Mouse (Mus musculus): Measurements from ENCODE around the gene Rsu1.

- TF ChIP-seq CTCF (conservative IDR thresholded peaks at IDR 0.05; ENCODE audit: low read length) (no peak), POU5F1 (IDR thresholded peaks at IDR 0.05; ENCODE audit: borderline replicate concordance, low read length) (no peak), NANOG (IDR thresholded peaks at IDR 0.05; ENCODE audit: borderline replicate concordance, low read length) (no peak)
Observed at GRCm38 (mm10) chr2:13145245-13145644, 126.0 kb downstream of the Rsu1 start.

Measured in E14TG2a.4 (cell line).